Mouse (Mus musculus) spleen, postnatal 36 days (tissue): ENCODE measurements at regions not wholly inside any gene's neighbourhood (a gene's known extent, or its start where the extent isn't known, plus 50 kb on each side); places are given as distances from the start of the nearest gene placed in this dataset.
A peak's percentile ranks its signal among the peaks of the same experiment; 100 is the strongest.

ENCODE experiments used
- DNase-seq, 2 experiments: peaks; one replicate each; pipeline ENCODE4 v3.0.0; 2022; ENCODE audit warnings: low spot score in 2 of 2, mixed read lengths in 1 of 2

- DNase-seq = peak; percentile 27 to 35
Observed at GRCm38 (mm10) chr8:36041222-36041864, 275.8 kb downstream of the Gm19410 start.

DNA sequence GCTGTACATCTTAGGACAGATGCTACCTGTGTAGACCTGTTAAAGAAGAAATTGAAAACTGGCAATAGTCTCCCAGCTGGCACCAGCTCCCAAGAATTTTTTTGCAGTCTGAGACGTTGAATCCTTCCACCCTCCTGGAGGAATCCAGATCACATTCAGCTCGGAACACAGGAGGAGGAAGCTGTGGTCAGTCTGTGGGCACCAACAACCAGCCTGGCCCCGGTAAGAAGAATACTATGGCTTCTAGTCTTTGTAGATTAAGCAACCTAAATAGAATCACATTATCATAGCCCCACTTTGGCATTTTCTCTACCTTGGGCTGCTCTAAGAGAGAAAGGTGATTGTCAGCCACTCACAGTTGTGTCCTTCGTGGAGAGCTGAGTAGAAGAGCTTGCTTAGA is 277.0 kb downstream of the Gm19410 start:
- no peak for DNase-seq
